Mouse (Mus musculus): ENCODE data around the gene Serinc2.
A peak's percentile ranks its signal among the peaks of the same experiment; 100 is the strongest.
"Not testable (repeated sequence)": the region's sequence is repeated elsewhere in the genome, so short reads cannot be mapped to it uniquely, and the experiment has no call there.

The Serinc2 gene

GRCm38 (mm10) chr4:130252441-130253157 is 26.4 kb downstream of the Serinc2 start:
- DNase-seq = no peak

GRCm38 (mm10) chr4:130251763-130252162 is 27.2 kb downstream of the Serinc2 start:
- no peak for DNase-seq

- no peak for DNase-seq
Observed at GRCm38 (mm10) chr4:130251172-130251705, 27.8 kb downstream of the Serinc2 start.

- DNase-seq = no peak
Observed at GRCm38 (mm10) chr4:130248636-130249035, 30.4 kb downstream of the Serinc2 start.

GRCm38 (mm10) chr4:130246132-130246531 is 32.9 kb downstream of the Serinc2 start:
- peak; percentile 76 for DNase-seq

- no peak for DNase-seq
Observed at GRCm38 (mm10) chr4:130244749-130245148, 34.3 kb downstream of the Serinc2 start.

GRCm38 (mm10) chr4:130243621-130244020 is 35.4 kb downstream of the Serinc2 start:
- DNase-seq = not testable (repeated sequence)

GRCm38 (mm10) chr4:130242956-130243355 is 36.0 kb downstream of the Serinc2 start:
- DNase-seq = no peak

- DNase-seq = no peak
Observed at GRCm38 (mm10) chr4:130240695-130241094, 38.3 kb downstream of the Serinc2 start.

- DNase-seq = no peak
Observed at GRCm38 (mm10) chr4:130237607-130238006, 41.4 kb downstream of the Serinc2 start.

GRCm38 (mm10) chr4:130236361-130236760 is 42.6 kb downstream of the Serinc2 start:
- DNase-seq = no peak

GRCm38 (mm10) chr4:130224071-130224470 is 54.9 kb downstream of the Serinc2 start:
- no peak for DNase-seq

- no peak for DNase-seq
Observed at GRCm38 (mm10) chr4:130222179-130222578, 56.8 kb downstream of the Serinc2 start, which contains the start of gene Gm853. TSS of gene Gm853 (minus strand) at chr4:130222401.

GRCm38 (mm10) chr4:130220176-130220575 is 58.8 kb downstream of the Serinc2 start:
- no peak for DNase-seq

GRCm38 (mm10) chr4:130215392-130215791 is 63.6 kb downstream of the Serinc2 start:
- no peak for DNase-seq

- DNase-seq = no peak
Observed at GRCm38 (mm10) chr4:130213857-130214256, 65.1 kb downstream of the Serinc2 start.

- DNase-seq = no peak
Observed at GRCm38 (mm10) chr4:130213197-130213596, 65.8 kb downstream of the Serinc2 start.

- DNase-seq = no peak
Observed at GRCm38 (mm10) chr4:130212421-130212820, 66.6 kb downstream of the Serinc2 start.

- no peak for DNase-seq
Observed at GRCm38 (mm10) chr4:130211870-130212269, 67.1 kb downstream of the Serinc2 start.

Data from cerebellum, adult 18-20 months (tissue).